Mouse (Mus musculus) 3134 (cell line): ENCODE measurements at regions not wholly inside any gene's neighbourhood (a gene's known extent, or its start where the extent isn't known, plus 50 kb on each side); places are given as distances from the start of the nearest gene placed in this dataset.

Source experiments
- DNase-seq: peaks from one replicate; pipeline ENCODE4 v3.0.0-alpha.2; 2011; ENCODE audit warnings: low spot score; ENCODE audit not compliant: insufficient read length; ENCODE audit errors: extremely low read depth

DNA sequence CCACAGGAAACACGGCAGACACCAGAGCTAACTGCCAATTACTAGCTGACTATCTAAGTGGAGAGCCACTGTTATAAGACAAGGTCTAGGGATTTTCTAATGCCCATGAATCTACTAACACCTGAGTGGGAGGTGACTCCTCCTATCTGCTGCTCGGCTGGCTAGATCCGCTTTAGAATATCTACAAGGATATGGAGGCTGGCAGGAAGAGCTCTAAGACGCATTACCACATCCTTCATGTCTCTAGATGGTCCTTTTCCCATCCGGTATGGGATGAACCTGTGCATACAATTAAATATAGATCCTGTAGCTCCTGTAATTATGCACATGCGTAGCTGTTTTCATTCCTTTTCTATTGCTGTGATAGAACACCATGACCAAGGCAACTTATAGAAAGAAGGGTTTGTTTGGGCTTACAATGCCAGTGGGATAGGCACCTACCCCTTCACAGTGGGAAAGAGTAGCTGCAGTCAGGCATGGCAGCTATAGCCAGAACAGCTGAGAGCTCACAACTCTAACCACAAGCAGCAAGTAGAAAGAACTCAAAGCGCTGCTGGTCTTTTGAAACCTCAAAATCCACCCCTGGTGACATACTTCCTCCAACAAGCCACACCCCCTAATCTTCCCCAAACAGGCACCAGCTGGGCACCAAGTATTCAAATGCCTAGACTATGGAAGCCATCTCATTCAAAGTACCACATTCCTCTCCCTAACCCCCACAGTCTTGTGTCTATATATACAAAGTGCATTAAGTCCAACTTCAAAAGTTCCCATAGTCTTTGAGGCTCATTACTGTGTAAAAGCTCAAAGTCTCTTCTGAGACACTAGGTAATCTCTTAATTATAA is 319.3 kb downstream of the H2al1j start:
- no peak for DNase-seq

- DNase-seq, result no peak
Observed at GRCm38 (mm10) chrX:11647527-11647836, 319.9 kb downstream of the H2al1j start.

- no peak for DNase-seq
Observed at GRCm38 (mm10) chrX:11653336-11653735, 325.7 kb downstream of the H2al1j start.

DNA sequence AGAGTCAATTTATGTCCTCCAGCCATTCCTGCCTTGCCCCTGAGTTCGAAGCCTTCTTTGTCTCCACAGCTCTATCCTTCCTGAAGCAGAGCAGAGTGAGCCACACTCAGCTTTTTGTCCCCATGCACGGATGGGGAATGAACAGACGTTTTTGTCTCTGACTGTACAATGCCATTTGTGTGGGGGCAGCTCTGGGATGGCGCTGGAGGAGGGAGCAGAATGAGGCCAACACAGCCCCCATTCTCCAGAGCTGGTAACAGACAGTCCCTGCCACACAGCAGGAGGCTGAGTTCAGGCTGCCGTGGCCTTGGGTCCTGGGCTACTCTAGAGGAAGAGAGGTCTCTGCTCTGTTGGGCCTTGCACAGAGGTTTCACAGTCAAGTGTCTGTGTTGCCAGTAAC is 327.4 kb downstream of the H2al1j start:
- no peak for DNase-seq

DNA sequence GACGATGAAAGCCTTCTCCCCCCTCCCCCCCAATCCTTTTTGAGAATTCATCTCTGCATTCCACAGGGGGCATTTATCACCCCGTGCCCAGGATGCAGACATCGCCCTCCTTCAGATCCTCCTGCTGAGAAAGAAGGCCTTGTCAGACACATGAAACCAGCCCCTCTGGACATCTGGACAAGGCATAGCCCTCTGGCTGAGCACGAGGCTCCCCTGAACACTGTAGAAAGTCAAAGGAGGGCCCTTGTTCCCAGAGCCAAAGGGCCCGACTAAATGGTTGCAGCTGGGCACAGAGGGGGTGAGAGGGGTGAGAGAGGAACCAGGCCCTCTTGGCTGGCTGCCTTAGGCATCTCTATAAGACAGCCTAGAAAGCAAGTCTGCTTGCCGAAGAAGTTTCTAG is 327.8 kb downstream of the H2al1j start:
- no peak for DNase-seq

DNA sequence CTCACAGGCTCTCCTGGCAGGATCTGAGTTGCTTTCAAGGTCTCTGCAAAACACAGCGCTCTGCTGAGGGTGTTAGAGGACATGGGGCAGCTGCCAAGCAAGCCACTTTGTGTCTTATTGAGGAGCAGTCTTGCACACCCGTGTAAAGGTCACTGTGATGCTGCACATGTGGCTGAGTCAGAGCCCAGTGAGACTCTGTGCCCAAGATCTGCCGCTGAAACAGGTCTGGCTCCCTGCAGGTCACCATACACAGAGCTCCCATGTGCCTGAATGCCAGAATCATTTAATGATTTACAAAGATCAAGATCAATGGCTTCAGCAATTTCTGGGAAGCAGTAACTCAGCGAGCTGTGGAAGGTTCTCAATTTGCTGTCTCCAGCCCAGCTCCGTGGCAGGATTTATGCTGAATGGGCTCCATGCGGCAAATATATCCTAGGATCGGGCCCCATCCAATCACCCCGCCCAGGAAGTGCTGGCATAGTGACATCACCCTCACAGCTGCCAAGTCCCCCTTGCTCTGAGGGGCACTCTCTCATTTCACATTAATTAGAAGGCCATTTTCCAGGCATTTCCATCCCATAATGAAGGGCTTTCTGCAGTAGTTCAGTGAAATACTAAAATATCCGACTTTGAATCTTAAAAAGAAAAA is 330.1 kb downstream of the H2al1j start:
- DNase-seq, result no peak

DNA sequence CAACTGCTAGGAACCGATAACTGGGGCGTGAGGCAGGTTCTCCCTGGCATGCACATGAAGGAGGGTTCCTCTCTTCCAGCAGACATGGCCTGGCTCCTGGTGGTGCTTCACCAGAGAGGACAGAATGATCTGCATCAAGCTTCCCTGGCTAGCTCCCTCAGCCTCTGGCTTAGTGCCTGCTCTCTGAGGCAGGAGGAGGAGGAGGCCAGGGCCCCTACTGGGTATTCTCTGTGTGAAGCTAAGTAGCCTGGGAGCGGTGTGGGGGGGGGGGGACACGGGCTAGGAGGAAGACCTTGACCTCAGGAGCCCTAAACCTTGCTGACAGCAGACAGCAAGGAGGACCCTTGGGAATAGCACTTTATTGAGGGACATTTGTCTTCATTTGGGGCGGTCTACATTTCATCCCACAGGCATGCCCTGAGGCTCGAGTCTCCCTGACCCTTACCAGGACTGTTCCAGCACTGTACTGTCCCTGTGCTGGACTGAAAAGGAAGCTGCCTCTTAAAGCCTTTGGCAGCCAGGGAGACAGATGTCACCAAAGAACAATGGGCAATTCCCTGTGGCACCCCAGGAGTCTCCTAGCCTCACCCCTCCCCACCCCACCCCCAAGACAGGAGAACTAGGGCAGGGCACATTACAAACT is 335.7 kb downstream of the H2al1j start:
- no peak for DNase-seq

DNA sequence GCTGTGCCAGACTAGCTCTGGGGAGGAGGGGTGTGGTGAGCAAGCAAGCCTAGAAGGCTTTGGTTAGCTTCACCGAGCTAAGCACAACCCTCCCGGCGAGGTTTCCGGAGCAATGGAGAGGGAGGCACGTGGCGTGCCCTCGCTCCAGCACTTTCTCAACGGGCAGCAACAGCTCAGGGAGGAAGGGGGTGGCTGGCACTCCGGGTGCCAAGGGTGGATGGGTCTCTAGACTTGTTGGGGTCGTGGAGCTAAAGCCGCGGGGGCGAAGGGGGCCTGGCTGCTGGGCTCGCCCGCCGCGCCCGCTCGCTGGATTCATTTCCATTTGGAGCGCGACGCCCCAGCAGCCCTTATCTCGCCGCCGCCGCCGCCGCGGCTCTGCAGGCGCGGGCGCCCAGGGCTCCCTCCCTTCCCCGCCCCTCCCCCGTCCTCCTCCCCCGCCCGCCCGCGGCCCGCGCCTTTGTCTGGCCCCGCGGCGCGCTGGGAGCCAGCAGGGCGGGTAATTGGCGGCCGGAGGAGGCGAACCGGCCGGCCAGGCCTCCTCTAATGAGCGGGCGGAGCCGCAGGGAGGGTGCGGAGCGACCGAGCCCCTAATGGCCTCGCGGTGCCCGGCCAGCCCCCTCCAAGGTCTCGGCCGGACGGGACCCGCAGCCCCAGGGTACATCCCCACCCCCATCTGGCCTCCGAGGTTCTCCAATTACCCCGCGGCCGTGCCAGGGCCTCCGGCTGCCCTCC is 336.9 kb downstream of the H2al1j start:
- DNase-seq, result peak; percentile 42

GRCm38 (mm10) chrX:11665077-11665974 is 337.7 kb downstream of the H2al1j start:
- DNase-seq, result peak; percentile 33

DNA sequence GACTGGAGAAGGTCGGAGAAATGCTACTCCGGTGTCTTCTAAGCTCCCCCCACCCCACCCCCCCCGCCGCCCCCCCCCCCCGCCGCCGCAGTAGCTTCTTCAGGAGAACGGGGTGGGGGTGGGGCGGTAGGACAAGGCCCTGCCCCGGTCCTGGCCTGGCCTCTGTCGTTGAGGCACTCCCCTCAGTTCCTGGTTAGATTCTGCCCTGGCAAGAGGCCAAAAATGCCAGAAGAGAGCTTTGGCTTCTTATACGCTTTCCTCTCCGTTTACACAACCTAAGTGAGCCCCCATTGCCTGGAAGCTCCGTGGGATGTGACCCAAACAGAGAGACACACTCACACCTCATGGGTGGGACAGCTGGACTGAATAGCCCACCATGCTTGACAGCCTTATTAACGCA is 338.9 kb downstream of the H2al1j start:
- no peak for DNase-seq

- no peak for DNase-seq
Observed at GRCm38 (mm10) chrX:11671805-11672204, 344.2 kb downstream of the H2al1j start.

DNA sequence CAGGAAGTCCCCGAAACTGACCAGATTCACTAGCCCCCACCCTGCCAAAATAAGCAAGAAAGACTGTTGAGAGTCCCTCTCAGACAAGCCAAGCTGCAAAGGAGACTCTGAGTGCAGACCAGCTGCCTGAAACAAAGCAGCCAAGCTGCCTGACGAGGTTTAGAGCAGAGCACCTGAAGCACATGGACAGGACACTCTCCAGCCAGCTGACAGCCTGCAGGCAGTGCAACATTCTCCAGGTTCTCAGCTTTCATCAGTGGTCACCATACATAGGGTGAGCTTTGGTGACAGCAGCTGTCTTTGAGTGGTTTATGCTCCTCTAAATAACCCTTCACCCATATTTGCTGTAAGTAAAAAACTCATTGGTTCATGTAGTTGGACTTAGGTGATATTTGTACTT is 350.5 kb downstream of the H2al1j start:
- no peak for DNase-seq

DNA sequence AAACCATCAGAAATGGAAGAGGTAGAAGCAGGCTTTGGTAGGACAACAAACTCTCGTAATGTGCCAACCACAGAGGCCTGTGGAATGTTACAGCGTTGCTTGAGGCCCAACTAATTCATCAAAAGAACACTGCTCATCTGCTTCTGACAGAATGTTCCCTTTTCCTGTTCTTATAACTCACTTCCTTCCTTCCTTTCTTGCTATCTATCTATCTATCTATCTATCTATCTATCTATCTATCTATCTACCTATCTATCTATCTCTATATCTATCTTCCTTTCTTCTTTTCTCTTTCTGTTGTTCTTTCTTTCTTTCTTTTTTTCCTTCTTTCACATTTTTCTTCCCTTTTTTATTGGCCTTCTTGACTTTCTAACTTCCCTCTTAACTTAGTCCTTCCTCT is 353.7 kb downstream of the H2al1j start:
- no peak for DNase-seq

GRCm38 (mm10) chrX:11689989-11690405 is 362.4 kb downstream of the H2al1j start:
- DNase-seq, result no peak

DNA sequence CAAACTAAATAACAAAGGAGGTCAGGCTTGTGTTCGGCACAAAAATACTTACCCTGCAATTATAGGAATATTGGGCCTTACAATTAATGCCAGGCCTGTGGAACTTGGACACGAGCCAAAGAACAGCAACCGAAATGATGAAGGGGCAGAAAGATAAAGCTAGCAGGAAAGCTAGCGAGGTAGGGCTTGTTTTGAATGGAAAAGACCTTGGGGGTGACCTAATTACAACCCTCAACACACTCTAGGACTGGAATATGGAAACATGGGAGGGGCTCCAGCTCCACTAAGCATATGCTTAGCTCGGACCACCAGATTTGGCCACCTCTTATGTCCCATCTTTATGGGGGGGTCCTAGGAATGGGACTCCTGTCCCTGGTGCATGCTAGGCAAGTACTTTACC is 362.8 kb downstream of the H2al1j start:
- DNase-seq, result no peak

DNA sequence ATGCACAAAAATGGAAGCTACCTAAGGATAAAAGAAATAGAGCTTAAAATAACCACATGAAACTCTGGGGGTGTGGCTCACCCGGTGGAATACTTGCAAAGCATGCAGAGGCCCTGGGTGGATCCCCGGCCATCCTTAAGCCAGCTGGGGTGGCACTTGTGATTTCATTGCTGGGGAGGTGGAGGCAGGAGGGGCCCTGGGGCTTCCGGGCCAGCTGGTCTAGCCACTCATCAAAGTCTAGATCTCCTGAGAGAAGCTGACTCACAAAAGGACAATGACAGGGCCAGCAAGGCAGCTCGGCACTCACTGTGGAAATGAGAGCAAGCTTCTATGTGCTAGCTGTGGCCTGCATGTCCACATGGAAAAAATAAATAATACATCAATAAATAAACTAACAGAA is 363.4 kb downstream of the H2al1j start:
- DNase-seq, result no peak

GRCm38 (mm10) chrX:11696565-11696964 is 368.9 kb downstream of the H2al1j start:
- no peak for DNase-seq

- DNase-seq, result no peak
Observed at GRCm38 (mm10) chrX:11701095-11701494, 373.5 kb downstream of the H2al1j start.

DNA sequence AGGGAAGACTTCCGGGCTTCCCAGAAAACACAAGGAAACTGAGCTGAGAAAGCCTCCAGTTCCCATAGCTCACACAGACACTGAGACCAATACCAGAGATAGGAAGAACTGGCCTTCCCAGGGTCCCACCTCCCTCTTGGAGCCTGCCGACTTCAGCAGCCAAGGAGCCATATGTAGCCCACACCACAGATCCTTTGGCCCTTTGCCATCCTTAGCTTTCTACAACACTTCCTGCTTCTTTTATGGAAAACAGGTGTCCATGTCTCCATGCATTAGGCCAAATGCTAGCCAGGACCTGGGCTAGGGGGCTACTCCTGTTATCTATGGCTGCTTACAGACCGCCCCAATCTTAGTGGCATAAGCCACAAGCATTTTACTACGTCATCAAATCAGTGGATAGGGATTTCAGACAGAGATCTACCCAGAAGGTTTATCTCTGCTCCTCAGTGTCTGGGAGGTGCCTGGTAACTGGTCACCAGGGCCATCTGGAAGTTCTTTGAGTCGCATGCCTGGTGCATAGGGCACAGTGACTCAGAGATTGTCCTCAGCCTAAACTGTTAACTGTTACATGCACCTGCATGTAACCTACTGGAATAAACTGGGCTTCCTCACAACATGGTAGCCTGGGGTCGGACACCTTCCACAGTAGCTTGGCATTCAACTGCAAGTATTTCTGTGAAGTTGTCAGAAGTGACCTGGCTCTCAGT is 378.4 kb downstream of the H2al1j start:
- no peak for DNase-seq

DNA sequence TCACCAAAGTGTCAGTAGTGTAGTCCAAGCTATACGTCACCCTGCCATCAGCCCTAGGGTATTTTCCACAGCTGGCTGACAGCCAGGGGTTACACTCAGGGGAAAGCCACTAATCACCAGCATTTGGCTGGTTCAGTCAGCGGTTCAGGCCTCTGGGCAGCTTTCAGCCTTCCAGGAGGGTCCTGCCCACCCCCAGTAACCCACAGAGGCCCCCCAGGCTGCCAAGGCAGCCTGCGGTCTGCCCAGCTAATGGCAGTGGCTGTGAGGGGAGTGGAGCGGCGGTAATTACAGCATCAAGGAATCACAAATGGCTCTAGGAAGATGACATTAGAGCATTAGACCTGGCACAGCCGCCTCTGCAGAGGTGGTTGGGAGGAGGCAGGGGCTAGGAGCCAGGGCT is 379.7 kb downstream of the H2al1j start:
- peak; percentile 20 for DNase-seq
